Mouse (Mus musculus): Measurements from ENCODE around the gene Tmc7. TPM values are rescaled to one million over a fixed set of nuclear protein-coding genes. Genes with fewer than 3 reads are reported as not detected.

Tmc7 gene
- polyA plus RNA-seq, 1 experiment, result 1.5 TPM

GRCm38 (mm10) chr7:118522077-118522476 is 62.5 kb downstream of the Tmc7 start:
- DNase-seq, result no peak
- TF ChIP-seq POLR2A (IDR thresholded peaks at IDR 0.05; ENCODE audit: borderline replicate concordance, extremely low read depth, low read depth, low read length), result no peak
- TF ChIP-seq CTCF (IDR thresholded peaks at IDR 0.05; ENCODE audit: insufficient read depth, low read length), result no peak
- WGBS, result 44% methylated on average over 5 of the region's 5 CpGs
- H3K4me3 ChIP-seq (replicated peaks; ENCODE audit: extremely low read depth, low read depth, low read length), result no peak overlapping the region
- H3K4me1 ChIP-seq (ENCODE audit: control insufficient read depth, insufficient read depth, low read length), result peaks cover 3% of the 10 kb centered on the region

- H3K4me1 ChIP-seq (ENCODE audit: control insufficient read depth, insufficient read depth, low read length), result peaks cover 3% of the 10 kb centered on the region
- 63% methylated on average over 8 of the region's 8 CpGs for WGBS
- no peak overlapping the region for H3K4me3 ChIP-seq (replicated peaks; ENCODE audit: extremely low read depth, low read depth, low read length)
- peak; percentile 42 for DNase-seq
- TF ChIP-seq POLR2A (IDR thresholded peaks at IDR 0.05; ENCODE audit: borderline replicate concordance, extremely low read depth, low read depth, low read length) (no peak), CTCF (IDR thresholded peaks at IDR 0.05; ENCODE audit: insufficient read depth, low read length) (no peak)
These were observed 64.9 kb downstream of the Tmc7 start for GRCm38 (mm10) chr7:118519661-118520060.

GRCm38 (mm10) chr7:118518687-118519086 is 65.8 kb downstream of the Tmc7 start:
- TF ChIP-seq POLR2A (IDR thresholded peaks at IDR 0.05; ENCODE audit: borderline replicate concordance, extremely low read depth, low read depth, low read length), result no peak
- peak; percentile 39; the same call in 1 of the 2 replicates for TF ChIP-seq CTCF (IDR thresholded peaks at IDR 0.05; ENCODE audit: insufficient read depth, low read length)
- DNase-seq, result peak; percentile 83
- H3K4me3 ChIP-seq (replicated peaks; ENCODE audit: extremely low read depth, low read depth, low read length), result no peak overlapping the region
- 1% methylated on average over 18 of the region's 18 CpGs for WGBS
- H3K4me1 ChIP-seq (ENCODE audit: control insufficient read depth, insufficient read depth, low read length), result peaks cover 3% of the 10 kb centered on the region

DNA sequence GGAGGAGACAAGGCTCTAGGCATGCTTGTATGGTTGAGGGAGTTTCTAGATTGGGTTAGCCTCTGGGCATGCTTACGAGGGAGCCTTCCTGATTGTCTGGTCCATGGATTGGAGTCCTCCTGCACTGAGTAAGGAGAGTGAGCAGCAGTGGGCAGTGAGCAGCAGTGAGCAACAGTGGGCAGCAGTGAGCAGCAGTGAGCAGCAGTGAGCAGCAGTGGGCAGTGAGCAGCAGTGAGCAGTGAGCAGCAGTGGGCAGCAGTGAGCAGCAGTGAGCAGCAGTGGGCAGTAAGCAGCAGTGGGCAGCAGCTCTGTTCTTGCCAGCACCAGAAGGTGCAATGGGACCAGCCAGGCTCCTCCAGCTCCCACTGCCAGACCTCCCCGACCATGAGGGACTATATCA is 66.7 kb downstream of the Tmc7 start:
- peak; percentile 25 for DNase-seq
- Histone ChIP-seq H3K4me1 (ENCODE audit: control insufficient read depth, insufficient read depth, low read length) (peaks cover 3% of the 10 kb centered on the region), H3K4me3 (replicated peaks; ENCODE audit: extremely low read depth, low read depth, low read length) (no peak overlapping the region)
- 58% methylated on average over 2 of the region's 2 CpGs for WGBS
- TF ChIP-seq POLR2A (IDR thresholded peaks at IDR 0.05; ENCODE audit: borderline replicate concordance, extremely low read depth, low read depth, low read length) (no peak), CTCF (IDR thresholded peaks at IDR 0.05; ENCODE audit: insufficient read depth, low read length) (peak; percentile 45)

GRCm38 (mm10) chr7:118508556-118508955 is 76.0 kb downstream of the Tmc7 start:
- TF ChIP-seq POLR2A (IDR thresholded peaks at IDR 0.05; ENCODE audit: borderline replicate concordance, extremely low read depth, low read depth, low read length), result no peak
- no peak for TF ChIP-seq CTCF (IDR thresholded peaks at IDR 0.05; ENCODE audit: insufficient read depth, low read length)
- H3K4me3 ChIP-seq (replicated peaks; ENCODE audit: extremely low read depth, low read depth, low read length), result no peak overlapping the region
- 68% methylated on average over 7 of the region's 7 CpGs for WGBS
- no peaks in the 10 kb centered on the region for H3K4me1 ChIP-seq (ENCODE audit: control insufficient read depth, insufficient read depth, low read length)
- no peak for DNase-seq

DNA sequence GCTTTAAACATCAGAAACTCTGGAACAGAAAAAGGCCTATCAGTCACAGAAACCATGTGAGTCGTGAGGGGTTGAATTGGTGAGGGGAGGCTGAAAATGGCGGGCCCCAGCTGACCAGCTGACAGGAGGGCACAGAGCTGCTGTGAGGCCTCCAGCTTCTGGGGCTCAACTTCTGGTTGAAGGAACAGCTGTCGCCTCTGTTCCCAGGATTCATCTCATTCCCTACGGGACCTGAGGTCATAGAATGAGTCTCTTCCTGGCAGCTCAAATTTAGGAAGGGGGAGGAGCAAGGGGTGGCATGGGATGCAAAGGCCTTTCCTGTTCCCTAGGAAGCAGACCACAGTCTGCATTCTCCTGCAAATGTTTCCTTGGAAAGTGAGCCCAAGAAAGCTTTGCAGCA is 80.7 kb downstream of the Tmc7 start:
- no peak for TF ChIP-seq POLR2A (IDR thresholded peaks at IDR 0.05; ENCODE audit: borderline replicate concordance, extremely low read depth, low read depth, low read length)
- TF ChIP-seq CTCF (IDR thresholded peaks at IDR 0.05; ENCODE audit: insufficient read depth, low read length), result no peak
- H3K4me1 ChIP-seq (ENCODE audit: control insufficient read depth, insufficient read depth, low read length), result no peaks in the 10 kb centered on the region
- WGBS, result 60% methylated on average over 4 of the region's 4 CpGs
- H3K4me3 ChIP-seq (replicated peaks; ENCODE audit: extremely low read depth, low read depth, low read length), result no peak overlapping the region
- DNase-seq, result no peak

DNA sequence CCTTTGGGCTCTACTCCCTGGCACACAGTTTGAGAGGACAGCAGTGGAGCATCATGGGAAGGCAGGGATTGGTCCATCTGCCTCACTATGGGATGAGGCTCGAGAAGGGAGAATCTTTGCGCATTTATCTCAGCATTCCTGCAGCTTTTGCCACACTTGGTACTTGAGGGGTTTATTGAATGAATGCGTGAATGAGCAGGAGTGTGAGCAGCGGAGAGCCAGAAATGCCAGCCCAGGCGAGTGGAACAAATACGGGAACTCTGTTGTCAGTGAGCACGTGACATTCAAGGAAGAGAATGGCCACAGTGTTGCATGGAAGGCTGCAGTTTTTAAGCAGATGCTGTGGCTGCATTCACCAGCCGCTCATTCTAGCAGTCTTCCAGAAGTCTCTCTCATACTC is 82.2 kb downstream of the Tmc7 start:
- Histone ChIP-seq H3K4me1 (ENCODE audit: control insufficient read depth, insufficient read depth, low read length) (no peaks in the 10 kb centered on the region), H3K4me3 (replicated peaks; ENCODE audit: extremely low read depth, low read depth, low read length) (no peak overlapping the region)
- 77% methylated on average over 8 of the region's 8 CpGs for WGBS
- DNase-seq, result no peak
- TF ChIP-seq POLR2A (IDR thresholded peaks at IDR 0.05; ENCODE audit: borderline replicate concordance, extremely low read depth, low read depth, low read length) (no peak), CTCF (IDR thresholded peaks at IDR 0.05; ENCODE audit: insufficient read depth, low read length) (no peak)

DNA sequence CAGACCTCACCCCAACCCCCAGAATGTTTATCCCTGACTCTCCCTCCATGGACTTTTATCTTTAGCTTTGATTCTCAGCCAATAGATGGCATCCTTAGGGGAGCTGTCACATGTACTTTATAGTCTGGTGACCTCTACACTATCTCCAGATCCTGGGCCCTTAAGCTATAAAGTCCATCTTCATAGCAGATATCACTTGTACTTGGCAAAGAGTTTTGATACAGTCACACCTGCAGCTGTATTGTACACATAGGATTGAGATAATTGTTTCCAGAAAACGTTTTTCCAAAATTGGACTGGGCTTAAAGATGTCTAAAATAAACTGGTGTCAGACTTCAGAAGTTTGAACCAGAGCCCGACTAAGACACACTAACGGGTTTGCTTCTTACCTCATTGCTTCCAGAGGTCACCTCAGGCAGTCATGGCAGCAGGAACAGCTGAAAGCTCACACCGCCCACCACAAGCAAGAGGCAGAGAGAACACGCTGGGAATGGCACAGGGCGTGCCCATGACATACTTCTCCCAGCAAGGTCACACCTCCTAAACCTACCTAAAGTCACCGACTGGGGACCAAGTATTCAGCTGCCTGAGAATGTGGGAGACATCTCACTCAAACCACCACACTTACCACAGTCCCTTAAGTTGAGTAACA is 84.6 kb downstream of the Tmc7 start:
- TF ChIP-seq CTCF (IDR thresholded peaks at IDR 0.05; ENCODE audit: insufficient read depth, low read length), result no peak
- TF ChIP-seq POLR2A (IDR thresholded peaks at IDR 0.05; ENCODE audit: borderline replicate concordance, extremely low read depth, low read depth, low read length), result no peak
- no peak for DNase-seq
- H3K4me3 ChIP-seq (replicated peaks; ENCODE audit: extremely low read depth, low read depth, low read length), result no peak overlapping the region
- 54% methylated on average over 7 of the region's 7 CpGs for WGBS
- no peaks in the 10 kb centered on the region for H3K4me1 ChIP-seq (ENCODE audit: control insufficient read depth, insufficient read depth, low read length)

DNA sequence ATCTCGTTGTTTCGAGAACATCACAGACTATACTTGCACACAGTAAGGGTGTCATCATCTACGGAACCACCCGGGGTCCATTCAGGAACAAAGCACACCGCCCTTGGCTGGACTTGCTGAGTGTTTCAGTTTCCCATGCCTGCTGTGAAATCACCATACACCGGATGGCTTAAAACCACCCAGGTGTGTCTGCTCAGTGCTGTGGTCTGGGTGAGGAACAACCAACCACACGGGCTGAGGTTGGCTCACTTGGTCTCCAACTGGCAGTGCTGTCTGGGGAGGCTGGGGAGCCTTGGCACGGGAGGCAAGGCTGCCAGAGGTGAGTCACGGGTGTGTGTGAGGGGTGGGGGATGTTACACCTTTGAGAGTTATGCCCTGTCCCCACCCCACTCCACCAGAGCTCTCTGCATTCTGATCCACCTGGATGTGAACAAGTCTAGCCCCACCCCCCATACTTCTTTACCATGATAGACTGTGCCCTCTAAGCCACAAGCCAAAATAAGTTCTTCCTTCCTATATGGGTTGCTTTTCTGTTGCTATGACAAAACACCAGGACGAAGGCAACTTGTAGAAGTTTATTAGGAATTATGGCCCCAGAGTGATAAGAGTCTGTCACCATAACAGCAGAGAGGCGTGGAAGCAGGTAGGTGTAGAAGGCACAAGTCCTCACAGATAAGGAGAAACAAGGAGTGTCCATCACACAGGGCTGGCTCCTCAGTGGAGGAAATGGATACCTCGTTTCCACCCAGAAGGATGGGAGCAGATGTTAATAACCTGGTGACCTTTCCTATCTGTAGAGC is 85.4 kb downstream of the Tmc7 start:
- Histone ChIP-seq H3K4me3 (replicated peaks; ENCODE audit: extremely low read depth, low read depth, low read length) (no peak overlapping the region), H3K4me1 (ENCODE audit: control insufficient read depth, insufficient read depth, low read length) (no peaks in the 10 kb centered on the region)
- no peak for TF ChIP-seq POLR2A (IDR thresholded peaks at IDR 0.05; ENCODE audit: borderline replicate concordance, extremely low read depth, low read depth, low read length)
- TF ChIP-seq CTCF (IDR thresholded peaks at IDR 0.05; ENCODE audit: insufficient read depth, low read length), result no peak
- WGBS, result 75% methylated on average over 12 of the region's 12 CpGs
- DNase-seq, result no peak
